Mouse (Mus musculus) gastrocnemius, postnatal 36 days (tissue): ENCODE data around the gene Aatk. TPM values are rescaled to one million over a fixed set of nuclear protein-coding genes. Genes with fewer than 3 reads are reported as not detected.

Experiments used
- DNase-seq, 2 experiments: peaks; one replicate each; pipeline ENCODE4 v3.0.0; 2022
- intact Hi-C: fragments of 180-260 bp; cut with DNase I; formaldehyde crosslinking; loops from one replicate; pipeline ENCODE4 v1.15.1; 2025
- total RNA-seq, 2 experiments: library from RNA; stranded (reverse); gene quantifications; 2 replicates each; pipeline ENCODE4 v1.2.3; 2021

Aatk gene
- total RNA-seq, 2 experiments from 2014 or later, result 3.2 to 4.1 TPM

GRCm38 (mm10) chr11:120029431-120030144 lies 17.4 kb downstream of the Aatk start:
- no peak for DNase-seq
- intact Hi-C loops, result loop anchor here (2.0 kb wide), 2 partner anchors 35 to 71 kb away; no protein-coding TSS in a partner anchor

GRCm38 (mm10) chr11:120028319-120029092 lies 18.5 kb downstream of the Aatk start:
- DNase-seq, result no peak
- intact Hi-C loops, result no loop called here

GRCm38 (mm10) chr11:120026941-120027340 lies 20.0 kb downstream of the Aatk start:
- intact Hi-C loops, result no loop called here
- DNase-seq, result no peak

- no peak for DNase-seq
- intact Hi-C loops, result no loop called here
Measured at GRCm38 (mm10) chr11:120022841-120023240, 24.1 kb downstream of the Aatk start.

GRCm38 (mm10) chr11:120022216-120022615 lies 24.8 kb downstream of the Aatk start:
- DNase-seq, result no peak
- intact Hi-C loops, result no loop called here

- intact Hi-C loops, result no loop called here
- no peak for DNase-seq
Measured at GRCm38 (mm10) chr11:120021367-120021766, 25.6 kb downstream of the Aatk start.

- no peak for DNase-seq
- intact Hi-C loops, result no loop called here
Measured at GRCm38 (mm10) chr11:120019542-120020440, 27.2 kb downstream of the Aatk start.

- intact Hi-C loops, result no loop called here
Measured at GRCm38 (mm10) chr11:120017011-120017410, 30.0 kb downstream of the Aatk start.

GRCm38 (mm10) chr11:120014758-120015157 lies 32.2 kb downstream of the Aatk start:
- intact Hi-C loops, result no loop called here
- DNase-seq, result no peak

More at GRCm38 (mm10) chr11:120017011-120017410, 30.0 kb downstream of the Aatk start:
- no peak for DNase-seq

- intact Hi-C loops, result no loop called here
- DNase-seq, result peak; percentile 68 to 72
Measured at GRCm38 (mm10) chr11:120013174-120013711, 33.7 kb downstream of the Aatk start.

- intact Hi-C loops, result no loop called here
- DNase-seq, result no peak
Measured at GRCm38 (mm10) chr11:120012702-120013101, 34.3 kb downstream of the Aatk start.

GRCm38 (mm10) chr11:120011761-120012560 lies 35.0 kb downstream of the Aatk start:
- no peak for DNase-seq
- intact Hi-C loops, result no loop called here

- intact Hi-C loops, result no loop called here
Measured at GRCm38 (mm10) chr11:120011114-120011760, 35.7 kb downstream of the Aatk start.

GRCm38 (mm10) chr11:120009937-120010336 lies 37.0 kb downstream of the Aatk start:
- intact Hi-C loops, result no loop called here

More at GRCm38 (mm10) chr11:120011114-120011760, 35.7 kb downstream of the Aatk start:
- DNase-seq, result no peak

GRCm38 (mm10) chr11:120008956-120009355 lies 38.0 kb downstream of the Aatk start:
- no peak for DNase-seq
- intact Hi-C loops, result no loop called here

More at GRCm38 (mm10) chr11:120009937-120010336, 37.0 kb downstream of the Aatk start:
- no peak for DNase-seq

- intact Hi-C loops, result no loop called here
- no peak for DNase-seq
Measured at GRCm38 (mm10) chr11:120008501-120008900, 38.5 kb downstream of the Aatk start.

GRCm38 (mm10) chr11:120007496-120008080 lies 39.4 kb downstream of the Aatk start:
- DNase-seq, result no peak
- intact Hi-C loops, result no loop called here

- intact Hi-C loops, result no loop called here
- no peak for DNase-seq
Measured at GRCm38 (mm10) chr11:120005434-120006317, 41.3 kb downstream of the Aatk start.
